ENCODE assay signal across 13 mouse cellular contexts in the genomic region with DNA sequence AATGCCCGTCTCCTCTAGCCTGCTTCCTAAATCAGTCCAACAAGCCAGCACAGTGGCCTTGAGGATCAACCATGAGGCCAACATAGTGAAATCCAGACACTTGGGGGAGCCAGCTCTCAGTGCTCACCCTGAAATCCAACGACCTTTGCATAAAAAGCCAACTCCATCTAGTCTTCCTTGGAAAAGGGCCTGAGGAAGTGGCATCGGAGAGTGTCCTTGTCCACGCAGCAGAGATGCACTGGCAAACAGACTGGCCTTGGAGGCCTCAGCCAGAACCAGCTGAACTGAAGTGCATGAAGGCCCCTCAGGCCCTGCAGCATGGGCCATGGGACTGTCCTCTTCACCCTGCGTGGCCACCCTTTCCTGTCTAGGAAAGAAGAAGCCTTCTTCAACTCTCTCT. TPM values are rescaled to one million over a fixed set of nuclear protein-coding genes. Genes with fewer than 3 reads are reported as not detected.
DNase-seq lines count a peak whose midpoint lies in the region; ATAC-seq and TF ChIP-seq lines count a peak whose summit lies in the region.
"Had no signal": no experiment of that assay in that cellular context is flagged by ENCODE, and none has a peak within 500 bp of the region (broad histone marks: within the 10 kb centered on the region; RNA-seq: fewer than 3 reads in every experiment).

No protein-coding gene starts in this region.

- no peaks in the 10 kb centered on the region for H3K27me3 ChIP-seq in embryonic facial prominence, embryonic 12.5 days
- no peaks in the 10 kb centered on the region for H3K27me3 ChIP-seq in embryonic facial prominence, embryonic 10.5 days (replicated peaks; ENCODE audit: low read depth, poor library complexity, severe bottlenecking)
- H3K27me3 ChIP-seq in kidney, embryonic 16.5 days (ENCODE audit: insufficient read depth, low read length) = no peaks in the 10 kb centered on the region
- H3K27me3 ChIP-seq in embryonic facial prominence, embryonic 13.5 days = no peaks in the 10 kb centered on the region

- H3K4me1 ChIP-seq in embryonic facial prominence, embryonic 12.5 days = peaks cover 11% of the 10 kb centered on the region
- peaks cover 23% of the 10 kb centered on the region for H3K4me1 ChIP-seq in embryonic facial prominence, embryonic 10.5 days
- no peaks in the 10 kb centered on the region for H3K4me1 ChIP-seq in kidney, embryonic 16.5 days (ENCODE audit: insufficient read depth, low read length)
- peaks cover 9 to 33% of the 10 kb centered on the region in 2 experiments for H3K4me1 ChIP-seq in ES-E14 (ENCODE audit: control insufficient read depth in 2 of 2, insufficient read depth in 2 of 2, low read length in 2 of 2, poor library complexity in 1 of 2)
- H3K4me1 ChIP-seq in embryonic facial prominence, embryonic 13.5 days = peaks cover 26% of the 10 kb centered on the region

- no peak overlapping the region for H3K9ac ChIP-seq in embryonic facial prominence, embryonic 12.5 days
- no peak overlapping the region for H3K9ac ChIP-seq in kidney, embryonic 16.5 days (replicated peaks; ENCODE audit: low read length)
- H3K9ac ChIP-seq in ES-E14 (ENCODE audit: insufficient read depth, low read depth, low read length, poor library complexity, severe bottlenecking) = peak overlapping the region; percentile 74; the same call in 1 of the 2 replicates
- peak overlapping the region; percentile 36; the same call in 1 of the 2 replicates for H3K9ac ChIP-seq in embryonic facial prominence, embryonic 13.5 days

- 81% methylated on average over 5 of the region's 5 CpGs for WGBS in embryonic facial prominence, embryonic 12.5 days
- 90% methylated on average over 5 of the region's 5 CpGs for WGBS in embryonic facial prominence, embryonic 10.5 days
- WGBS in kidney, embryonic 16.5 days = 77% methylated on average over 5 of the region's 5 CpGs
- 87% methylated on average over 5 of the region's 5 CpGs for WGBS in embryonic facial prominence, embryonic 13.5 days

- no peak overlapping the region for H3K4me2 ChIP-seq in embryonic facial prominence, embryonic 12.5 days (replicated peaks)
- H3K4me2 ChIP-seq in kidney, embryonic 16.5 days (replicated peaks; ENCODE audit: low read depth, low read length) = no peak overlapping the region
- H3K4me2 ChIP-seq in embryonic facial prominence, embryonic 13.5 days = no peak overlapping the region

- H3K36me3 ChIP-seq in embryonic facial prominence, embryonic 12.5 days = peaks cover 76% of the 10 kb centered on the region
- H3K36me3 ChIP-seq in embryonic facial prominence, embryonic 10.5 days (replicated peaks) = peaks cover 95% of the 10 kb centered on the region
- H3K36me3 ChIP-seq in kidney, embryonic 16.5 days (ENCODE audit: insufficient read depth, low read length) = peaks cover 52% of the 10 kb centered on the region
- H3K36me3 ChIP-seq in ES-E14 (ENCODE audit: control insufficient read depth, insufficient read depth, low read length, poor library complexity, severe bottlenecking) = peaks cover 4% of the 10 kb centered on the region; the same call in 1 of the 2 replicates
- H3K36me3 ChIP-seq in embryonic facial prominence, embryonic 13.5 days = peaks cover 77% of the 10 kb centered on the region

- no peak overlapping the region for H3K4me3 ChIP-seq in embryonic facial prominence, embryonic 12.5 days
- H3K4me3 ChIP-seq in embryonic facial prominence, embryonic 10.5 days = no peak overlapping the region
- no peak overlapping the region for H3K4me3 ChIP-seq in kidney, embryonic 16.5 days (ENCODE audit: low read length)
- no peak overlapping the region for H3K4me3 ChIP-seq in ES-E14 (ENCODE audit: insufficient read depth in 1 of 2, low read depth in 1 of 2, low read length in 2 of 2, poor library complexity in 1 of 2, severe bottlenecking in 1 of 2)
- H3K4me3 ChIP-seq in embryonic facial prominence, embryonic 13.5 days = no peak overlapping the region

- no peaks in the 10 kb centered on the region for H3K9me3 ChIP-seq in embryonic facial prominence, embryonic 12.5 days
- H3K9me3 ChIP-seq in embryonic facial prominence, embryonic 10.5 days = no peaks in the 10 kb centered on the region
- no peaks in the 10 kb centered on the region for H3K9me3 ChIP-seq in kidney, embryonic 16.5 days (ENCODE audit: low read length)
- no peaks in the 10 kb centered on the region for H3K9me3 ChIP-seq in ES-E14 (ENCODE audit: control insufficient read depth, insufficient read depth, low read depth, low read length)
- no peaks in the 10 kb centered on the region for H3K9me3 ChIP-seq in embryonic facial prominence, embryonic 13.5 days

- H3K27ac ChIP-seq in embryonic facial prominence, embryonic 12.5 days = peak overlapping the region; percentile 51
- no peak overlapping the region for H3K27ac ChIP-seq in embryonic facial prominence, embryonic 10.5 days (replicated peaks)
- peak overlapping the region; percentile 15; the same call in 1 of the 2 replicates for H3K27ac ChIP-seq in kidney, embryonic 16.5 days (ENCODE audit: low read length)
- peak overlapping the region; percentile 84; the same call in 1 of the 2 replicates for H3K27ac ChIP-seq in ES-E14 (ENCODE audit: insufficient read depth, low read depth, low read length, poor library complexity, severe bottlenecking)
- H3K27ac ChIP-seq in embryonic facial prominence, embryonic 13.5 days = peak overlapping the region; percentile 81

- in situ Hi-C loops in ES-E14 (cut with MboI; ENCODE audit: low sequenced_read_pairs in 2 of 2, unreplicated experiment in 2 of 2) = no loop called here

- ATAC-seq in embryonic facial prominence, embryonic 12.5 days (ENCODE audit: insufficient number of reproducible peaks, insufficient read depth, low FRiP score, low TSS enrichment) = no peak
- no peak for ATAC-seq in kidney, embryonic 16.5 days (ENCODE audit: low FRiP score, low TSS enrichment)
- no peak for ATAC-seq in embryonic facial prominence, embryonic 13.5 days (ENCODE audit: insufficient number of reproducible peaks, insufficient read depth, low FRiP score, low TSS enrichment, low read depth)

- DNase-seq in embryonic facial prominence, embryonic 10.5 days (ENCODE audit: low spot score) = no peak
- DNase-seq in kidney, postnatal 4 days = no peak
- no peak for DNase-seq in ES-E14 (ENCODE audit: low read depth, low spot score)
- no peak for DNase-seq in retina, embryonic 14.5 days (ENCODE audit: low spot score)
- no peak for DNase-seq in thymus, postnatal 36 days
- DNase-seq: gastrocnemius, postnatal 14 days; heart, postnatal 36 days; kidney, postnatal 25 days; thymus, adult 18-20 months had no signal

TF ChIP-seq in ES-E14, 5 proteins besides CTCF, POLR2A, EP300 and RAD21:
- TF ChIP-seq HCFC1 (IDR thresholded peaks at IDR 0.05; ENCODE audit: borderline replicate concordance, insufficient read depth, low read length) (no peak), CHD2 (IDR thresholded peaks at IDR 0.05; ENCODE audit: low read depth, low read length) (no peak), ZC3H11A (IDR thresholded peaks at IDR 0.05; ENCODE audit: borderline replicate concordance, low read depth, low read length) (no peak), ZNF384 (IDR thresholded peaks at IDR 0.05; ENCODE audit: low read depth, low read length) (no peak), MAFK (IDR thresholded peaks at IDR 0.05; ENCODE audit: insufficient read depth, low read depth, low read length) (no peak)
TF ChIP-seq in ES-E14: peak in this region for 0.

RNA-seq across cellular contexts. Expression of gene Mb, which starts 31.0 kb away (rescaled TPM):
- polyA plus RNA-seq in embryonic facial prominence, embryonic 12.5 days (2016; fragmentation: Nextera tagmentation; extraction: Ambion mirVana) = 1.2 and 1.3 TPM in 2 replicates
- polyA plus RNA-seq in embryonic facial prominence, embryonic 10.5 days (2016; fragmentation: Nextera tagmentation; extraction: Ambion mirVana) = 0.72 and 0.86 TPM in 2 replicates
- polyA plus RNA-seq in kidney, embryonic 16.5 days (2015; fragmentation: Nextera tagmentation; extraction: Ambion mirVana) = 0.64 and 0.71 TPM in 2 replicates
- 0.32 TPM in 1 of 2 replicates, not detected in the other for total RNA-seq in ES-E14 (2012; rRNA removed)
- polyA plus RNA-seq in embryonic facial prominence, embryonic 13.5 days (2015; fragmentation: Nextera tagmentation; extraction: Ambion mirVana) = 1.7 and 2.5 TPM in 2 replicates
- polyA plus RNA-seq: forebrain, embryonic 11.5 days had no signal

RNA-seq across cellular contexts. Expression of gene Apol6, which starts 36.9 kb away (rescaled TPM):
- 0.09 TPM in 1 of 2 replicates, not detected in the other for polyA plus RNA-seq in embryonic facial prominence, embryonic 12.5 days (2016; fragmentation: Nextera tagmentation; extraction: Ambion mirVana)
- 0.07 and 0.16 TPM in 2 replicates for polyA plus RNA-seq in embryonic facial prominence, embryonic 10.5 days (2016; fragmentation: Nextera tagmentation; extraction: Ambion mirVana)
- polyA plus RNA-seq in kidney, embryonic 16.5 days (2015; fragmentation: Nextera tagmentation; extraction: Ambion mirVana) = not detected in 2 replicates
- total RNA-seq in ES-E14 (2012; rRNA removed) = 3.0 and 3.3 TPM in 2 replicates
- 0.22 and 0.45 TPM in 2 replicates for polyA plus RNA-seq in embryonic facial prominence, embryonic 13.5 days (2015; fragmentation: Nextera tagmentation; extraction: Ambion mirVana)
- polyA plus RNA-seq: forebrain, embryonic 11.5 days had no signal

Comparison
In these comparisons a context has a peak if more than half of its experiments do, and no peak if none do; other contexts are left out.
1. H3K9ac ChIP-seq: peak in ES-E14 (single experiment) and embryonic facial prominence, embryonic 13.5 days (single experiment); none in embryonic facial prominence, embryonic 12.5 days (single experiment) and kidney, embryonic 16.5 days (single experiment).